Mouse (Mus musculus) ES-Bruce4 (cell line): Measurements from ENCODE around the gene Olfr1179.

Source experiments
- CTCF ChIP-seq: IDR thresholded peaks from one replicate; pipeline ENCODE4 v1.8.1; 2011; ENCODE audit warnings: low read depth, low read length
- EP300 ChIP-seq: IDR thresholded peaks from 2 replicates; pipeline ENCODE4 v1.6.1; 2011; ENCODE audit warnings: low read depth, low read length; ENCODE audit not compliant: insufficient read depth

- TF ChIP-seq CTCF (no peak), EP300 (no peak)
These were observed 19.5 kb downstream of the Olfr1179 start, which contains the start of gene Olfr1178 for GRCm38 (mm10) chr2:88386762-88387161.
